Mouse (Mus musculus) liver, adult 2 months (tissue): ENCODE data around the gene Polr3k. TPM values are rescaled to one million over a fixed set of nuclear protein-coding genes. Genes with fewer than 3 reads are reported as not detected.
A peak's percentile ranks its signal among the peaks of the same experiment; 100 is the strongest.

Source experiments
- DNase-seq: peaks from one replicate; pipeline ENCODE4 v3.0.0-alpha.2; 2011; ENCODE audit warnings: low read depth, low spot score; ENCODE audit errors: extremely low read depth
- H3K27ac ChIP-seq: fragments of 200-500 bp; replicated peaks from 2 replicates; pipeline ENCODE4 v1.5.1; 2012; ENCODE audit warnings: low read depth, mild to moderate bottlenecking, control low read depth, inconsistent platforms, low read length; ENCODE audit not compliant: insufficient read depth
- H3K27me3 ChIP-seq: fragments of 200-500 bp; 2 replicates; pipeline ENCODE4 v1.6.1; 2012; ENCODE audit warnings: mild to moderate bottlenecking, moderate library complexity, low read length, inconsistent platforms; ENCODE audit not compliant: control insufficient read depth, insufficient read depth
- H3K36me3 ChIP-seq: fragments of 200-500 bp; 2 replicates; pipeline ENCODE4 v1.6.1; 2012; ENCODE audit warnings: low read length, inconsistent platforms; ENCODE audit not compliant: control insufficient read depth, insufficient read depth
- H3K4me1 ChIP-seq: fragments of 200-500 bp; 2 replicates; pipeline ENCODE4 v1.6.1; 2011; ENCODE audit warnings: low read length; ENCODE audit not compliant: control insufficient read depth, insufficient read depth
- H3K4me3 ChIP-seq: fragments of 200-500 bp; 2 replicates; pipeline ENCODE4 v1.5.1; 2011; ENCODE audit warnings: low read depth, mild to moderate bottlenecking, control low read depth, low read length, moderate library complexity; ENCODE audit not compliant: insufficient read depth
- H3K79me2 ChIP-seq: fragments of 200-500 bp; 2 replicates; pipeline ENCODE4 v1.6.1; 2012; ENCODE audit warnings: inconsistent platforms, mild to moderate bottlenecking, low read length, moderate library complexity; ENCODE audit not compliant: control insufficient read depth, insufficient read depth
- H3K9ac ChIP-seq: fragments of 200-500 bp; 2 replicates; pipeline ENCODE4 v1.6.1; 2012; ENCODE audit warnings: low read depth, mild to moderate bottlenecking, control low read depth, inconsistent platforms, low read length
- CTCF ChIP-seq: fragments of 200-500 bp; IDR thresholded peaks from 2 replicates; pipeline ENCODE4 v1.5.1; 2011; ENCODE audit warnings: low read depth, low read length, control low read depth
- POLR2A ChIP-seq: fragments of 200-500 bp; IDR thresholded peaks from 2 replicates; pipeline ENCODE4 v1.6.1; 2011; ENCODE audit warnings: low read length, control low read depth; ENCODE audit not compliant: insufficient read depth; ENCODE audit errors: extremely low read depth
- WGBS: fragments of 180-500 bp; shearing (Covaris S2); methylation state at CpG from one replicate; pipeline ENCODE4 v1.1.7; 2018; 5-methylcytosine and 5-hydroxymethylcytosine counted together
- polyA plus RNA-seq: library from polyadenylated mRNA; depleted of rRNA; stranded (reverse); fragments of >200 nt; gene quantifications from 2 replicates; pipeline ENCODE4 v1.2.3, GENCODE M21; 2012; rRNA removed
- total RNA-seq: library from RNA; depleted of rRNA; stranded (reverse); fragments of >200 nt; gene quantifications from 2 replicates; pipeline ENCODE4 v1.2.3, GENCODE M21; 2014; rRNA removed

Gene Polr3k
- total and polyA plus RNA-seq, 2 experiments, result 2.9 to 14.0 TPM

DNA sequence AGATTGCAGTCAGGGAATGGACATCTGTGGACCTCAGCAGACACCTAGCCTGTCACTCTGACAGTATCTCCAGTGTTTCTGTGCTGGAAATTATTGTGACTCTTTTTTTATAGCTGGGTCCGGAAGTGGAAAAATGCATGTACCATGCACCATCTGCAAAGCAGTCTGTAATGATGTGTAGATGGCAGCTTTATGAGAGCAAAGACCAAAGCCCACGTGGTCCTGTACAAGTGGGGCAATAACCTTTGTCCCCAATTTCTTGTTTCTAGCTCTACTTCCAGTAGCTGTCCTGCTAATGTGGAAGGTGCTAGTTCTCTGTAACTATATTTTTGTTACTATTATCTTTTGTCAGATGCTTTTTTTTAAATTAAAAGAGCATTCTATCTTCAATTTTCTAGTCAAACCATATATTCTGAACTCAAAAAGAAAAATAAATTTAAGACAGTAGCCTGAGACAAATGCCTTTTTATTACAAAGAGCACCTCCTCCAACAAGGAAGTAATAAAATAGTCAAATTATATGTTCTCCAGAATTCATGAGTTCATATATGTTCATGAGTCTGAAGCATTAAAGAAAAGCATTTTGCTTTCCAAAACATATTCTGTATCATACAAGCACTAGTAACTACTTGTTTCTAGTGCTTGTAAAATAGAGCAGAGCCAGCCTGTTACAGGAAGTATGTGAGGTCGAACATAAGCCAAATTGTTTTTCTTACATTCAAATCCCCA is 19.0 kb downstream of the Polr3k start:
- H3K36me3 ChIP-seq, result no peaks in the 10 kb centered on the region
- H3K27me3 ChIP-seq, result no peaks in the 10 kb centered on the region
- DNase-seq, result no peak
- H3K9ac ChIP-seq, result no peak overlapping the region
- no peaks in the 10 kb centered on the region for H3K79me2 ChIP-seq
- TF ChIP-seq POLR2A (no peak), CTCF (no peak)
- no peak overlapping the region for H3K27ac ChIP-seq
- H3K4me3 ChIP-seq, result no peak overlapping the region
- H3K4me1 ChIP-seq, result no peaks in the 10 kb centered on the region
- 73% methylated on average over 3 of the region's 3 CpGs for WGBS

DNA sequence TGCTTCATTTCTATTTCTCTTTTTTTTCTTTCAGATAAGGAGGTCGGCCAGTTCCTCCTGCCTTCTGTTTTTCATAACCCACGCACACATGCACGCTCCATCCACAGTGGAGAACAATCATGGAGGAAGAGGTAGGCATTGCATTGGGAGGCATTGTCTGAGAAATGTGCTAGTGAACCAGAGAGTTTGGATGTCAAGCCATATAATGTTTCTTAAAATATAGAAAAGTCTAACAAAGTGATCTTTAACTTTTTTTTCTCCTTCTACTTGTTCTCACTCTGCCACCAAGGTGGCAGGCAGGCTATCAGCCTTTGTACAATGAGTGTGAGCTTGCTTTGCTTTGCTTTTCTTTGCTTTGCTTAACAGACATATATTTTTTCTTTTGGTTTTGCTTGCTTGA is 53.7 kb downstream of the Polr3k start:
- H3K9ac ChIP-seq, result no peak overlapping the region
- DNase-seq, result peak; percentile 64
- no peaks in the 10 kb centered on the region for H3K27me3 ChIP-seq
- H3K4me3 ChIP-seq, result no peak overlapping the region
- H3K4me1 ChIP-seq, result no peaks in the 10 kb centered on the region
- TF ChIP-seq CTCF (no peak), POLR2A (no peak)
- 52% methylated on average over 3 of the region's 3 CpGs for WGBS
- no peaks in the 10 kb centered on the region for H3K79me2 ChIP-seq
- H3K27ac ChIP-seq, result no peak overlapping the region
- H3K36me3 ChIP-seq, result no peaks in the 10 kb centered on the region

GRCm38 (mm10) chr2:181918501-181918900 is 54.4 kb downstream of the Polr3k start:
- Histone ChIP-seq H3K4me3 (no peak overlapping the region), H3K27ac (no peak overlapping the region), H3K9ac (no peak overlapping the region), H3K4me1 (no peaks in the 10 kb centered on the region), H3K27me3 (no peaks in the 10 kb centered on the region), H3K36me3 (no peaks in the 10 kb centered on the region), H3K79me2 (no peaks in the 10 kb centered on the region)
- TF ChIP-seq POLR2A (no peak), CTCF (no peak)
- 57% methylated on average over 3 of the region's 3 CpGs for WGBS
- peak; percentile 38 for DNase-seq

Other genes with a start within 250 kb of the Polr3k start
- gene Gm29797, start 207.3 kb upstream of the Polr3k start, total RNA-seq, result not detected in 2 replicates
- not detected in 2 replicates for gene Gm29797, start 207.3 kb upstream of the Polr3k start, polyA plus RNA-seq
- gene Sox18, start 192.7 kb upstream of the Polr3k start, total RNA-seq, result 1.4 and 2.9 TPM in 2 replicates
- 8.0 and 9.8 TPM in 2 replicates for gene Sox18, start 192.7 kb upstream of the Polr3k start, polyA plus RNA-seq
- gene Tcea2, start 184.0 kb upstream of the Polr3k start, total RNA-seq, result 1.1 and 1.4 TPM in 2 replicates
- gene Tcea2, start 184.0 kb upstream of the Polr3k start, polyA plus RNA-seq, result 1.8 and 2.8 TPM in 2 replicates
- gene Rgs19, start 170.4 kb upstream of the Polr3k start, total RNA-seq, result 1.5 and 3.2 TPM in 2 replicates
- 4.5 and 7.8 TPM in 2 replicates for gene Rgs19, start 170.4 kb upstream of the Polr3k start, polyA plus RNA-seq
- not detected in 2 replicates for gene Lkaaear1, start 165.9 kb upstream of the Polr3k start, total RNA-seq
- not detected in 2 replicates for gene Lkaaear1, start 165.9 kb upstream of the Polr3k start, polyA plus RNA-seq
- 0.13 TPM in 1 of 2 replicates, not detected in the other for gene Oprl1, start 149.3 kb upstream of the Polr3k start, total RNA-seq
- 0.06 TPM in 1 of 2 replicates, not detected in the other for gene Oprl1, start 149.3 kb upstream of the Polr3k start, polyA plus RNA-seq
- gene Myt1, start 101.0 kb upstream of the Polr3k start, total RNA-seq, result not detected in 2 replicates
- not detected in 2 replicates for gene Myt1, start 101.0 kb upstream of the Polr3k start, polyA plus RNA-seq
- 39.2 and 39.5 TPM in 2 replicates for gene Pcmtd2, start 26.5 kb upstream of the Polr3k start, total RNA-seq
- gene Pcmtd2, start 26.5 kb upstream of the Polr3k start, polyA plus RNA-seq, result 17.1 and 19.4 TPM in 2 replicates
- not detected in 2 replicates for gene Gm14496, start 126.8 kb downstream of the Polr3k start, total RNA-seq
- gene Gm14496, start 126.8 kb downstream of the Polr3k start, polyA plus RNA-seq, result not detected in 2 replicates